Mouse (Mus musculus) lung, postnatal 4 days (tissue): ENCODE measurements at regions not wholly inside any gene's neighbourhood (a gene's known extent, or its start where the extent isn't known, plus 50 kb on each side); places are given as distances from the start of the nearest gene placed in this dataset.

Source experiments
- DNase-seq, 2 experiments: peaks; one replicate each; pipeline ENCODE4 v3.0.0; 2021

DNA sequence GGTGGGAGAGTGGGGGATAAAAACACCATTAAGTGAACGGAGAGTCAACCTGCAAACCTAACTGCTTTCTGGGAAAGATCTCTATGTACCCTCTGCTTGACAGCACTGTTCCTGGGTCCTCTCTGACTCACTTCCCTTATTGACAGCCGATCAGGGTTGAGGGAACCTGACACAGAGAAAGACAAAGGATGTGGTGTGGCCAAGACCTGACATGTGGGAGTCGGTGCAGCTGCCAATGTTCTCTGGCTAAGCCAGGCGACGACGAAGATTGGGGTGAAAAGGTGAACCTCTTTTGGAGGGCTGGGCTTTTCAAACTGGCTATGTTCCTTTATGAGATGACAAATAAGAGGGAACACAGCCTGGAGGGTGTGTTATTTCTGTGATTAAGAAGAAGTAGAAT is 318.6 kb upstream of the Usp25 start:
- DNase-seq, result peak; percentile 10 to 26

DNA sequence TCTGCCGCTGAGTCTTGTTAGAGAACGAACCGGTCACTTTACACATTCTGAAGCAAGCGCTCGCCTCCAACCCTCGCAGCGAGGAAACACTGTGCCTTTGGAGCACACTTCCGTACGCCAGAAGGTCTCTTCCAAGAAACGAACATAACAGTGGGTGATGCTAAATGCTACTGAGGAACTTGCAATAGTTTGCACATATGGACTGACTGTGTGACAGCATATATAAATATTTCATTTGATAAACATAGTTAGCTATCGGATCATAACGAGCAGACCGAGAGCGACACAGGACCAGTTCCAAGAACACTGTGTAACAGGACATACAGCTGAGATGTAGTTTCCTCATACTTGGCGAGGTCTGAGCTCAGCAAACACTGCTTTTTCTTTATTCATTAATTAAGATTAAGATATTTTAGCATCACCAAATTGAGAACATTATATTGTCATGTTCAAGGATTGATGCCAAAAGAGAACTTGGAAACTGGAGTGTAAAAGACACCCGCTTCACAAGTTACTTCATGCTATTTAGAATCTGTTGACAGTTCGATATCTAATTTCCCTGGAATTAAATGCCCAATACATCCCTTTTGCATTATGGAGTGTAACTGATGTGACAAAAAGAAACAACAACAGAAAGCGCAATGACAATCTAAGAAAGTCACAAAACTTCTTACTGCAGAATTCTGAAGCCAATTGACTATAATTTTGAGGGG is 314.3 kb upstream of the Nrip1 start:
- peak in 1 of 2 experiments; percentile 39 for DNase-seq

DNA sequence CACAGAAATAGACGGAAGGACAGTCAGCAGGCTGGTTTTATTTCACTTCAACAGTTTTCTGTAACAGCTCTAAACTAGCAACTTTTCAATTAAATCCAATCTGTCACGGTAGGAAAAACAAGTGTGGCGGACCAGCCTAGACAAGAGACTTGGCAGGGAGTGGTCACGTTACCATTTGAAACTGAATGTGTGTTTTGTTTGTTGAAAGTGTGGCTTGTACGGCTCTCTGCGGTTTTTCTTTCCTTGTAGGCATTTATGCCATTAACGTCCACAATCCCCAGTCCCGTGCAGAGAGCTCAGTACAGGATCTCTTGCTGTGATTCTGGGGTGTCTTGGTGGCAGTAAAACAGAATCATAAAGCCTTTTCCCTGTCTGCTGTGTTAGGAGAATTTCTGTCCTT is 311.9 kb upstream of the Nrip1 start:
- DNase-seq, result no peak

DNA sequence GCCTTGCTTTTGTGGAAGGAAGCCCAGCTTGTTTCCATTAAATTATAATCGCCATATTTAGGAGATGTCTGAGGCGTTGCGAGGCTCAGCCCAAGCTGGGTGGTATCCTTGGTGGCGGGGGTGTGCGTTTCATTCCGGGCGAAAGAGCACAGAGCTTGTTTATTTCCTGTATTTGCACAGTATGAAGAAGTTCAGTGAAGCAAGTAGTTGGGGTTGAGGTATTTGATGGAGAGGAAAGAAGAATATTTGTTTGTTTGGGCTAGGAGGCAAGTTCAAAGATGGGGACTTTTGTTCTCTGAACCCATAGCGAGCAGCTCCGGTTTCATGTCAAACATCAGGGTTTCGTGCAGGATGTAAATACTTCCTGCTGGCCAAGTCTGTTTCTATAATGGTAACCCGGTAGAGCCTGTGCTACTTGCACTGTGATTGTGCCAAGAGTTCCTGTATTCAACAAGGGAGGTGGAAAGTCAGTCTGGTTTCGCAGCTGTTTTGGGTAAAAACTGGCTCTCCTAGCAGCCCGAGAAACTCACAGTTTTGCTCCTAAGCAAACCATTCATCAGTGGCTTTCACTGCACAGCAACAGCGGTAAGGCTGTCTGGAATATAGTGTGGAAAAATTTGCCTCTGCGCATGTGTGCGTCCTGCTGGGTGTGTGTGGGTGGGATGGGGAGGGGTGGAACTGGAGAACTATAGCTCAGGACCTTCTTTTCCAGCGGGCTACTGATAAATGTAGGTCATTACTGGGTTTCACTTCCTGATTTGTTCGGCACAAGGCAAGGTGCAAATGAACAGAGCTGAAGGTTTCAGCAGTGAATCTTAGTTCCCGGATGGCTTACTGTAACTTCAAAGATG is 306.7 kb upstream of the Nrip1 start:
- peak; percentile 34 to 37 for DNase-seq

DNA sequence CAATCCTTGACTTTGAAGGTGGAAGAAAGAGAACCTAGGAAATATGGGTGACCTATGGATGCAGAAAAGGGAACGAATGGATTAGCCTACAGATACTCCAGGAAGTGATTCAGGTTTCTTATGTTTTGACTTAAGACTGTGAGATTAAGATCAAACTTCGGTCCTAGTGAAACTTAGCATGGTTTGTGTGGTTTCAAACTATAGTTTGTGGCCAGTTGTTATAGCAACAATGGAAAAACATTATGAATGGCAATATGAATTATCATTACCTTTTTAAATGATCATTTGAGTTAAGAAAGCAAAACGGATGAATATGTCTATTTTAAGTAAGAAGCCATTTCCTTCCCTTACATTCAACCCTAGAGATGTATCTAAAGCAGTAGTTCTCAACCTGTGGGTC is 305.3 kb upstream of the Nrip1 start:
- DNase-seq, result no peak

DNA sequence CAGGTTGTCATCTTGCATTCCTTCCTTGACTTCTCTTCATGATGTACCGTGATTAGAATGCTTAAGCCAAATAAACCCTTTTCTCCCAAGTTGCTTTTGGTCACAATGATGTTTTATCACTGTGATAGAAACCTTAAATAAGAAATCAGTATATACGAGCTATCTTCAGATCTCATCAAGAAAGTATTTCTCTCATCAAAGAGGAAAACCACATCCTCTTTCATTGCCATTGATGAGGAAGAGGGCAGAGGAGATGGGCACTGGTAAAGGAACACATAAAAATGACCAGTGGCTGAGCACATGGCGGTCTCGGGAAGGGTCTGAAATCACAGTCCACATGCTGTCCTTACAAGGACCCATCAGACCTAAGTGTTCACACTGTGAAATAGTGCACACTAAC is 296.2 kb upstream of the Nrip1 start:
- DNase-seq, result no peak

DNA sequence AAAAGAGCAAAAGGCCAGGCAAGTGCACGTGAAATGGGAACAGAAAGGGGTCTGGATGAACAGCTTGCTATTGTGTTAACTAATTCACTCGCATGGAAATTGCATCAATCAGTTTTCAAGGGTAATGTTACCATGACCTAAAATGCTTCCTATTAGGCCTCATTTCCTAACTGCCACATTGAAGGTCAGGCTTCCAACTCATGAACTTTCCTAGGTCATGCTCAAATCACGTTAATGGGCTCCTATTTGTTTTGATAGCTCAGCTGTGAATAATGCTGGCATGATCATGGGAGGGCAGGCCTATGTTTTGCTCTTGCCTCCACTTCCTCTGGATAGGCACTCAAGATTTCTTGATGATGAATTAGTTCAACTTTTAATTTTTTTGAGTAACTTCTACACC is 293.4 kb upstream of the Nrip1 start:
- DNase-seq, result no peak

DNA sequence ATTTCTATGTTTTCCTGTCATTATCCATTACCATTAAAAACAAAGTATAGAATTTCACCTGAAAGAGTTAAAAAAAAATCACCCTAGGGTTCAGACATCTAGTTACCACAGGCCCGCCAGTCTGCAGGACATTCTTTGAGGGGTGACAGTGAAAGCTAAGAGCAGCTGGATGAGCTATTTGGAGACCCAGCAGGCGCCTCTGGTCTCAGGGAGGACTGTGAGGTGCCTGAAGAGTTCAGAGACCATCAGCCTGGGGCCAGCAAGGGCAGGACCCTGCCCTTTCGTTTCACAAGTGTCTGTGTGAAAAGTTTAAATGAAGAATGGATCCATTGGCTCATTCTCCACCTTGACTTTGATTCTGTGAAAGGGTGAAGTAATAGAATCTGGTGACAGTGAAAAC is 281.5 kb upstream of the Nrip1 start:
- DNase-seq, result no peak

DNA sequence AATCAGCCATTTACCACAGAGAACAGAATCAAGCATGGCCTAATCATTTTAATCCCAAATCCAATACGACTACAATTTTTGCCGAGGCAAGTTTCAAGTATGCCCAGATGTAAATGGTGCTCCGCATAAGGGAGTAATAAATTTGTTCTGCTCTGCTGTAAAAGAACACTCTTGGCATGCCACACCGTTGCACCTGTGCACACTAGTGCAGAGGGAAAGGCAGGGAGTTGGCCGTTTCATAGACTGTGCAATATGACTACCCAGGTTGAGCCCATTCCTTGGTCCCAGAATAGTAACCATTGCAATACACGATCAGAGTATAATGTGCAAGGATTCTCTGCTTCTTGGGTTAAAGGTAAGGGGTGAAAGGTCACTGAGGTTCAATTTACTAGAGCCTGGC is 270.7 kb upstream of the Nrip1 start:
- DNase-seq, result no peak

DNA sequence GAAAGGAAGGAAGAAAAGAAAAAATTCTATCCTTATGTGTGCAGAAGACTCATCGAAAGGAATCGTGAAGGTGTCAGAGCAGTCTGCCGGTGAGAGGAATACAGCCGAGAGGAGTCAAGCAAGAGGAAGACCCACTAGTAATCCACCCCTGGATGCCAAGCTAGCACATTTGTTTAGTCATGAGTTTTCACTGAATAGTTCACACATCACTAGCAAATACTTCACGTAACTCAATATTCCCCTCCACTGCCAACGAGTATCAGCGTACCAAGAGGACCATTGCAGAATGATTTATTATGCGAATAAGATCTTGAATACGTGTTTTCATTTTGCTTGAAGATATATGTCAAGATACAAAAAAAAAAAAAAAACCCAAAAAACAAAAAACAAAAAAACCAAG is 270.2 kb upstream of the Nrip1 start:
- no peak for DNase-seq

DNA sequence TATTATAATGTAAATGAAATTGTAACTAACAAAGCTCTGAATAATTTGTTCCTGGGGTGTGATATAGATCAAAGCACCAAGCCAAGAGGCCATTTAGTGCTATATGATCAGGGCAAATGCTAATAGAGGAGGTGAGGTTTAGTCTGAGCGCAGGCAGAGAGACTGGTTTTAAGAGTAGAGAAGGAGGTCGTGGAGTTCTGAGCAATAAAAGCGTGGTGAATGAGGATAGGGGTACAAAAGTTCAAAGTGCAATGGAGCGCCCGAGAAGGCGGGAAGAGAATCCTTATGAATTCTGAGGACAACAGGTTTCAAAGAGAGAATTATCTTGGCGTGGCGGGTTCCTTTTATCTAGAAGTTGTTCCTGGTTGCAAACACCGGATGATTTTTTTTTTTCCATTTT is 261.5 kb upstream of the Nrip1 start:
- DNase-seq, result no peak

DNA sequence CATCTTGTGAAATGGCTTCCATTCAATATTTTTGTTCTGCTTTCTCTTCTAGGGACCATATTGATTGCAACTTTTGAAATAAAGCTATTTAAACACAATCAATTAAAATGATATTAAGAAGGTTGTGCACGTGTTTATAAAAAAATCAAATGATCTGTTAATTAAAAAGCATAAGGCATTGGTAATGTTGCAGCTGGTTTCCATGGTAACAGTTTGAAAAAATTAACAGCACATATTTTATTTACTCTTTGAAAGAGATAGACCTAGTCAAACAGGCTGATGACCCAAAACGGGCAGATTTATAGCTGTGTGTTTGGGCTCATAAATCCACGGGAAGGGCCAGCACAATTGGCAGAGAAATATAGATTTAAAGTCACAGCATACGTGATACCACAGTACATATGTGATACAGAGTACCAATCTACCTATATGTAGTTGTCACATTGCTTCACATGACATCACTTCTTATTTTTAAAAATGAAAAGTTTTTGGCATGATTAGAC is 260.6 kb upstream of the Nrip1 start:
- DNase-seq, result no peak

DNA sequence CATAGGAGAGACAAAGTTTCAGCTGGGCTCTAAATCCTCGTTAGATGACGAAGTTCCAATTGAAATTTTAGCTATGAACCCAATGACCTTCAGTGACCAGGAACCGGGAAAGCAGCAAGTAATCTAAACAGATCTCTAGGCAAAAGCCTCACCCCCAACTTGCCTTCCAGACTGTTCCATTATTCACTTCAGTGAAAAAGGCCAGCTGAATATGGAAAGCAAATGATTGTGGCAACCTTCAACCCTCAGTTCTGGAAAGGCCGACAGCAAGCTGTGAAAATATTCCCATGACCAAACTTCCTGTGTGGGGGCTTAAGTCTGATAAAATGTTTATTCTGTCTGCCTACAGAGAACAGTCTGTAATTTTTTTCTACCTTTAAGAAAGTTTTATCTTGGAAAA is 252.5 kb upstream of the Nrip1 start:
- DNase-seq, result no peak

DNA sequence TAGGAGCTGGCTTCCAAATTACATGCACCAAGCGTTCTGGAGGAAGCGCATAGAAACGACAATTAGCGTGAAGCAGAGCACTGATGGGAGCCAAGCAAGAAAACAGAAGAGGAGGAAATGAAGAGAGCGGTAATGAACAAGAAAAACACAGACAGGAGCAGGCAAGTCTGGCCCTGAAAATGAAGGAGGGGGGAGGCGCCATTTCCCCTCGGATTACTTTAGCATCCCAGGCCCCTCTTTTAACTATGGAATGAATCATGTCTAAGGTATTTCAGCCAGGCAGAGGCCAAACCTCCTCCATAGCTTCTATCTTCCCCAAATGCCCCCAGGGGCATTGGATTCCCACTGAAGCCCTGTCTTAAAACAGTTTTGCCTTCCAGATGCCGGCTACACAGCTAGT is 248.1 kb upstream of the Nrip1 start:
- DNase-seq, result no peak

DNA sequence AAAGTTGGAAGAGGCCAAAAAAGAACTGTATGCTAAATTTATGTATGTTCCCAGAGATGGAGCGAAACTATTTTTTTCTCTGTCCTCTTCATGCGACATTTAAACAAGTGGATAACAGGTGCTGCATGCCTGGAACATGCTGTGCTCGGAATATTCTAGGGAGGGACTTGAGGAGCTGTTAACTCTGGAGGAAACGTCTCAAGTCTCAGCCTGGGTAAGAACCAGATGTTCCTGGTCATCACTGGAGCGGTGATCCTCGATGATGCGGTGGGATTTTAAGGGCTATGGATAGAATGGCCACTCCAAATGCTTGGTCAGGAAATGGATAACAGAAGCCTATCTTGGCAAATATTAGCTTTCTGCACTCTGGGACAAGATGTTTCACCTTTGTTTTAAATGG is 244.7 kb upstream of the Nrip1 start:
- DNase-seq, result no peak

DNA sequence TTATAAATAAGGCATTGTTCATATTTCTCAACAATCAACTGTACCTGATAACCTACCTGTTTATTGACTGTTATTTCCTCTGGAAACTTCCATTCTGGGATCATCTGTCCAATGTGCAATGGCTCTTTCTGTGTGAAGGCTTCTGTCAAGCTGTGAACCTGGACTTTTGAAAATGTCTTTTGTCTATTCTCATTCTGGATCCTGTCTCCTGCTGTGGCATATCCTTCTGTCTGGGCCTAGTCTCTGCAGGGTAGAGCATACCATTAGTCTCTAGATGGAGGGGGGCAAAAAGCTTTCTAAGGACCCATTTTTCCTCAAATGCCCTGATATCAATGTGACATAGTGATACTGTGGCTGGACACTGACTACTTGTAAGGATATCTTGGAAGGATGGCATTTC is 237.4 kb upstream of the Nrip1 start:
- no peak for DNase-seq

DNA sequence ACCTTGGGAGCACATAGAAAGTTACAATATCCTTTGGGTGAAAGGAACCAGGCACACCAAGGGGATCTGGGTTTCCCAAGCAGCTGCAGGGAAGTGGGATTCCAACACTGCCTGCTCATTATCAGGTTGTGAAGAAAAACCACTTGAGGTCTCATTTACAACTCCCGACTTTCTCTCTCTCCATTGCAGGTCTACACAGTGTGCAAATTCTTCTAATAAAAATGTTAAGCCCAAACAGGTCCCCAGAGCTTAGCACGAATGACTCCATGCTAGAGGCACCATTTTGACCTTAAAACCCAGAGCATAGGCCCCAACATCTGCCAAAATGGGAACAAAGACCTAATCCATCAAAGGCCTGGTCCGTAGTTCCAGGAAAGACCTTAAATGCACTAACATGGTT is 231.3 kb upstream of the Nrip1 start:
- no peak for DNase-seq

DNA sequence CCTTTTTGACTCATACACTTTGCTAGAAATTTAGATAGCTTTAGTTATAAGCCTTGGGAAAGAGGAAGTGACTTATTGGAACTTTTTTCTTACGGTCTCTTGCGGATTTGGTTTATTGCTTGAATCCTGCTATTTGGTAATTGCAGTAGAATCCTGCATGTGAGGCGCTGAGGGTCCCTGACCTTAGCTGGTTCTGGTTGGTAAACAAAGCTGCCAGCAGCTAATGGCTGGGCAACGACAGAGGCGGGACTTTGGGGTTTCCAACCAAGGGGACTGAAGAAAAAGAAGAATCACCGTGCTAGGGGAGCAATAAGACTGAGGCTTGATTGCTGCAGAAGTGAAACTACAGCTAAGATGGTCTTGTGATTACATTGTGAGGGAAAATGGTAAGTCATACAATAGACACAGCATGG is 230.2 kb upstream of the Nrip1 start:
- no peak for DNase-seq

DNA sequence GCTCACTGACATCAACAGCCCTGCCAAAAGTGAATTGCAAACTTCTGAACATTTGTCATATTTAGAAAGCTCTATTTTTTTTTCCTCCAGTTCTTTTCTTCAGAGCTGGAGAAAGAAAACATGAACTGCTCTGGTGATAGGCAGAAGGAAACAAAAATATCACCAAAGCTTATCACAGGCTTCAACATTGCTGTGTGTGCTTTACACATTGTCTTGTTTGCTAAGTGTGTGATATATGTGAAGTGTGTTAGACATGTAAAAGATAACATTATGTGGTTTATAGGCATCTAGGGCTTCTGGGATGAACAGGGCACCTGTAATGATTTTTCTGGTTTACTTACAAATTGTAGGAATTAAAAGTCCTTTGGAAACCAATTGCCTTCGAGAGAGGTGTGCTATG is 229.8 kb upstream of the Nrip1 start:
- no peak for DNase-seq

DNA sequence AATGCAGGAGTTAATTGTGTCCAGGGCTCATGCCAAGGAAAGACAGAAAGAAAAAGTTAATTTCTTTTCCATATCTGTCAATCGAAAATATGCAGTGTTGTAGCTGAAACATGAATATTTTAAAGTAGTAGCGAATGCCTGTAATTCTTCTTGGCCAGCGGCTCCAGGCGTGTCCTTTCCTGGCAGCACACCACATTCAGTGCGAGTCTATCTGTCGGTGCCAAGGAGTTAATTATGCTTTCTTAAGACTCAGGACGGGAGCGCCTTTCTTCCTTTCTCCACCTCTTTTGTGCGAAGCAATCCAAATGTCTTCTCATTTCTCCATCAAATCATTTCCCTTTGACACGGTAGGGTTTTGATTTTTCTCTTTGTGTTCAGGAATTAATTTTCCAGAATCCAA is 226.5 kb upstream of the Nrip1 start:
- DNase-seq, result peak in 1 of 2 experiments; percentile 33

DNA sequence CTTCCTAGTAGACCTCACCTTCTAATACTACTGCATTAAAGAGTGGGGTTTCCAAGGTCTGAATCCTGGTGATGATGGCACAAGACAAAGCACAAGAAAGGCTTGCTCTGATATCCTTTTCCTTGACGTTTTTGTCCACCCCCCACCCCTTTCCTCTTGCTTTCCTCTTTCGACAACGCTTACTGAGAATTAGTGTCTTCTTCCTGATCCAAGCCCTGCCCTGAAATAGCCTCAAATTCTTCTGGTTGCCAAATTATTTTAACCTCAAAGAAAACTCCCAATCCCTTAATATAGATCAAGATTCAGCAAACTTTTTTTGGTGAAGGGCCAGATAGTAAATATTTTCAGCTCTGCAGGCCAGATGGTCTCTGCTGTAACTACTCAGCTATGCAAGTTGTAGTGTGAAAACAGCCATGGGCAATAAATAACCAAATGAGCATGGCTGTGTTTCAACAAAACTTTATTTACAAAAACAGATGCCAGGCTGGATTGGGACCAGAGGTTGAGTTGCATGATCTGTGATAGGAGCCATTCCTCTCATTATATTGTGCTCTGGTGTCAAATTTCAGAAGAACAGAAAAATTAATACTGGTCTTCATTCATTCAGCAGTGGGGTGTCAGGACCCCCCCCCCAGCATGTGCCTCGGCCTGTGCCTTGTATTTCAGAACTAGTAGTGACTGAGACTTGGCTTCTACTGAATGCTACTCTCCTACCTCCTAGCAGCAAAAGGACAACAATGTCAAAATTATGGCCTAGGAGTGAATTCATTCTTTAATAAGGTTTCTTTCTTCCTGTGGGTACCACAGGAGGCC is 218.5 kb upstream of the Nrip1 start:
- no peak for DNase-seq

DNA sequence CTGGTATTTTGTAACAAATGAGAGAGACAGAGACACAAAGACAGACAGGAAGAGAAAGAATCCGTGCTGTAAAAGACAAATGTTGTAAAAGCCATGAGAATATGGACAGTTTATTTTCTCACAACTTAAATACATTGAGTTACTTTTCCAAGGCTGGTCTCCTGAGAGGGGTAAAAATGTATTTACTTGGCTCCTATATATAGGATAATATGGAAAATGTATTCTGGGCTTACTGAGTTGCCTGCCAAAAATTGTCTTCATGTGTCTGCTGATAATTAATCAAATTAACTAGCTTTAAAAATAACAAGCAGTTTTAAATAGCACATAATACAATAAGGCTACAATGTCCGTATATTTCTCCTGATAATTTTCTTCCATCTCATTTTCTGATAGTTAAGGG is 216.2 kb upstream of the Nrip1 start:
- DNase-seq, result no peak

DNA sequence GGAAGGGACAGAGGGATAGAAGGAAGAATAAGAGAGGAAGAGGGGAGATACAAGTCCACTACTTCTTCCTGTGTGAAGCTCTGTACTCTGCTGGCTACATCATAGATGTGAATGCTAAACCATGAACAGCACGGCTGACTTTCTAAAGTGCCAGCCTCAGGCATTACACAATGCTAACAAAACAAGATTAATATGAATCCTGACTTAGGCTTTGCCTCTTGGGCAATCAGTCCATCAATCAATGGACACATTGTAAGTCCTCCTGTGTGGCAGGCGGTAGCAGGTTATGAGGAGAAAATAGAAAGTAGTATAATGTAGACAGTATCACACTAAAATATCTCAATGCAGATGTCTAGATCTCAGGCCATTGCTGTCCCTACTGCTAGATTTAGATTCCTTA is 203.6 kb upstream of the Nrip1 start:
- DNase-seq, result no peak

DNA sequence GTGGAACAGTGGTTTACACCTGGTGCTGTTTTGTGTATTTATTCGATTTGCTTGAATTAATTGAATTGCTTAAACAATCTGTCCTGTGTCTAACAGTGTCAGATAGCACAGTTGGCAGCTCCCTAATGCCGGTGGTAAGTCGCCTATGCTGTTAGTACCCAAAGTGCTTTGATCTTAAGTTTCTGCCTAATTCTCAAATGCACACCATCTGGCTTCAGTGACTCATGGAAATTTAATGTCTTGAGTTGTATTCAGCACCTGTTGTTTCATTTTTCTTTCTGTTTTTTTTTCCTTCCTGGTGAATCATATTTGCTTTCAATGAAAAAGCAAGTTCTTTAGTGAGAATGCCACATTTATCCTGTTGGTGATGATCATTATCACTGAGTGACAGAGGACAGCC is 201.7 kb upstream of the Nrip1 start:
- no peak for DNase-seq
